Mouse (Mus musculus): ENCODE data around the gene Nectin4.

DNA sequence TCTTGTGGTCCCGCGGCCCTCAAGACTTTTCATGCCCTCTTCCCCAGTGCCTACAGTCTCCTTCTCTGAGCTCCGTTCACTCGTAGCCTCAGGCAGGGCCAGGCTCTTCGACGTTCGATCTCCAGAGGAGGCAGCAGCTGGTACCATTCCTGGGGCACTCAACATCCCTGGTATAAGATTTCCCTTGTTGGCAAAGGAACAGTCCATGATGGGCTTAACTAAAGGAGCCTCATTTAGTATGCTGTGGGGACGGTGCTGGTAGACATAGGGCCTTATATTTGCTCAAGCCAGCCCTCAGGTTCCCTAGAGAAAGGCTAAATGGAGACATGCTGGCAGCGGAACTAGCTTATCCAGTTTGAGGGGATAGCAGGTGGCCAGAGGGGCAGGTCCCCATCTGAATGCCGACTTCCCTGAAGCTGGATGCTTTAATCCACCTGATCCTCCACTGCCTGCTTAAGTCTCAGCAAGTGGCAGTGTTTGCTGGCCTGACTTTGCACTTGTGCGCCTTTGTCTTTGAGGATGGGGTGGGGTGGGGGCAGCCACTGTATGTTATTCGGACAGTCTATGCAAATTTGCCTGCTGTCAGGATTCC is 49.5 kb downstream of the Nectin4 start:
- TF ChIP-seq USF1 (IDR thresholded peaks at IDR 0.05; ENCODE audit: low read depth) (no peak), MAX (IDR thresholded peaks at IDR 0.05; ENCODE audit: low read depth) (no peak), POLR2A (IDR thresholded peaks at IDR 0.05; ENCODE audit: insufficient read length, low read depth) (no peak), REST (IDR thresholded peaks at IDR 0.05; ENCODE audit: insufficient read depth, insufficient read length) (no peak), E2F4 (IDR thresholded peaks at IDR 0.05; ENCODE audit: insufficient read depth) (no peak), MYOD1 (IDR thresholded peaks at IDR 0.05; ENCODE audit: control insufficient read depth in 1 of 3, insufficient read length in 2 of 3, low read depth in 2 of 3) (no peak), POLR2AphosphoS2 (IDR thresholded peaks at IDR 0.05; ENCODE audit: insufficient read length, low read depth) (no peak)
